Mouse (Mus musculus): ENCODE measurements around the gene Il10rb. TPM values are rescaled to one million over a fixed set of nuclear protein-coding genes. Genes with fewer than 3 reads are reported as not detected.

Gene Il10rb
- polyA plus RNA-seq, 1 experiment from 2014 or later = 33.2 TPM

- ATAC-seq (ENCODE audit: low read depth) = peak; percentile 96
- 2% methylated on average over 42 of the region's 44 CpGs for WGBS
These were observed 58.9 kb downstream of the Il10rb start for GRCm38 (mm10) chr16:91464594-91465504.

GRCm38 (mm10) chr16:91465505-91466240 is 59.7 kb downstream of the Il10rb start:
- H3K4me2 ChIP-seq (ENCODE audit: low read depth, low read length) = peak overlapping the region; percentile 98
- WGBS = 49% methylated on average over 13 of the region's 13 CpGs
- H3K9me3 ChIP-seq (ENCODE audit: control insufficient read depth, low read length) = no peaks in the 10 kb centered on the region
- no peak for ATAC-seq (ENCODE audit: low read depth)
- peak overlapping the region; percentile 75 for H3K9ac ChIP-seq (ENCODE audit: low read depth, low read length)
- peak overlapping the region; percentile 72 for H3K4me3 ChIP-seq (ENCODE audit: low read depth, low read length)
- H3K36me3 ChIP-seq (ENCODE audit: control insufficient read depth, insufficient read depth, low read length) = no peaks in the 10 kb centered on the region
- H3K27me3 ChIP-seq (replicated peaks; ENCODE audit: control insufficient read depth, insufficient read depth, low read length) = no peaks in the 10 kb centered on the region
- peaks cover 7% of the 10 kb centered on the region; the same call in 1 of the 2 replicates for H3K4me1 ChIP-seq (ENCODE audit: control insufficient read depth, insufficient read depth, low read length)
- no peak for DNase-seq (ENCODE audit: low spot score)
- 0 out of 2 replicates have a peak overlapping the region, but pooled peaks have one; percentile 55 for H3K27ac ChIP-seq (replicated peaks; ENCODE audit: low read depth, low read length)

More at GRCm38 (mm10) chr16:91464594-91465504, 58.9 kb downstream of the Il10rb start:
- DNase-seq (ENCODE audit: low spot score) = peak; percentile 93
- Histone ChIP-seq H3K27ac (replicated peaks; ENCODE audit: low read depth, low read length) (peak overlapping the region; percentile 55; the same call in 1 of the 2 replicates), H3K9me3 (ENCODE audit: control insufficient read depth, low read length) (no peaks in the 10 kb centered on the region), H3K4me3 (ENCODE audit: low read depth, low read length) (peak overlapping the region; percentile 72), H3K36me3 (ENCODE audit: control insufficient read depth, insufficient read depth, low read length) (no peaks in the 10 kb centered on the region), H3K4me2 (ENCODE audit: low read depth, low read length) (peak overlapping the region; percentile 98), H3K4me1 (ENCODE audit: control insufficient read depth, insufficient read depth, low read length) (peaks cover 7% of the 10 kb centered on the region; the same call in 1 of the 2 replicates), H3K9ac (ENCODE audit: low read depth, low read length) (peak overlapping the region; percentile 75), H3K27me3 (replicated peaks; ENCODE audit: control insufficient read depth, insufficient read depth, low read length) (no peaks in the 10 kb centered on the region)

GRCm38 (mm10) chr16:91466566-91466965 is 60.6 kb downstream of the Il10rb start:
- peak; percentile 42 for DNase-seq (ENCODE audit: low spot score)
- no peaks in the 10 kb centered on the region for H3K27me3 ChIP-seq (replicated peaks; ENCODE audit: control insufficient read depth, insufficient read depth, low read length)
- ATAC-seq (ENCODE audit: low read depth) = no peak
- H3K4me1 ChIP-seq (ENCODE audit: control insufficient read depth, insufficient read depth, low read length) = peaks cover 7% of the 10 kb centered on the region; the same call in 1 of the 2 replicates
- no peak overlapping the region for H3K9ac ChIP-seq (ENCODE audit: low read depth, low read length)
- no peak overlapping the region for H3K4me3 ChIP-seq (ENCODE audit: low read depth, low read length)
- WGBS = 50% methylated on average over 6 of the region's 6 CpGs
- H3K4me2 ChIP-seq (ENCODE audit: low read depth, low read length) = no peak overlapping the region
- peak overlapping the region; percentile 39; the same call in 1 of the 2 replicates for H3K27ac ChIP-seq (replicated peaks; ENCODE audit: low read depth, low read length)
- H3K36me3 ChIP-seq (ENCODE audit: control insufficient read depth, insufficient read depth, low read length) = no peaks in the 10 kb centered on the region
- no peaks in the 10 kb centered on the region for H3K9me3 ChIP-seq (ENCODE audit: control insufficient read depth, low read length)

GRCm38 (mm10) chr16:91470470-91470869 is 64.5 kb downstream of the Il10rb start:
- WGBS = 73% methylated on average over 3 of the region's 3 CpGs
- Histone ChIP-seq H3K4me2 (ENCODE audit: low read depth, low read length) (no peak overlapping the region), H3K9ac (ENCODE audit: low read depth, low read length) (no peak overlapping the region), H3K36me3 (ENCODE audit: control insufficient read depth, insufficient read depth, low read length) (no peaks in the 10 kb centered on the region), H3K9me3 (ENCODE audit: control insufficient read depth, low read length) (no peaks in the 10 kb centered on the region), H3K4me1 (ENCODE audit: control insufficient read depth, insufficient read depth, low read length) (peaks cover 7% of the 10 kb centered on the region; the same call in 1 of the 2 replicates), H3K4me3 (ENCODE audit: low read depth, low read length) (no peak overlapping the region), H3K27me3 (replicated peaks; ENCODE audit: control insufficient read depth, insufficient read depth, low read length) (no peaks in the 10 kb centered on the region), H3K27ac (replicated peaks; ENCODE audit: low read depth, low read length) (no peak overlapping the region)
- no peak for DNase-seq (ENCODE audit: low spot score)
- no peak for ATAC-seq (ENCODE audit: low read depth)

- Histone ChIP-seq H3K27me3 (replicated peaks; ENCODE audit: control insufficient read depth, insufficient read depth, low read length) (no peaks in the 10 kb centered on the region), H3K36me3 (ENCODE audit: control insufficient read depth, insufficient read depth, low read length) (no peaks in the 10 kb centered on the region), H3K9ac (ENCODE audit: low read depth, low read length) (no peak overlapping the region), H3K27ac (replicated peaks; ENCODE audit: low read depth, low read length) (no peak overlapping the region), H3K4me3 (ENCODE audit: low read depth, low read length) (no peak overlapping the region), H3K9me3 (ENCODE audit: control insufficient read depth, low read length) (no peaks in the 10 kb centered on the region), H3K4me2 (ENCODE audit: low read depth, low read length) (no peak overlapping the region), H3K4me1 (ENCODE audit: control insufficient read depth, insufficient read depth, low read length) (0 out of 2 replicates have a peak, but pooled peaks cover 3% of the 10 kb centered on the region)
- WGBS = 83% methylated on average over 6 of the region's 6 CpGs
- DNase-seq (ENCODE audit: low spot score) = no peak
- ATAC-seq (ENCODE audit: low read depth) = no peak
These were observed 65.5 kb downstream of the Il10rb start for GRCm38 (mm10) chr16:91471481-91471880.

Other genes starting within 250 kb of the Il10rb start
- 1.1 and 1.3 TPM in 2 replicates for gene Olig2, start 180.7 kb upstream of the Il10rb start, polyA plus RNA-seq (2014; fragmentation: Nextera tagmentation; extraction: Ambion mirVana)
- gene Olig1, start 136.4 kb upstream of the Il10rb start, polyA plus RNA-seq (2014; fragmentation: Nextera tagmentation; extraction: Ambion mirVana) = 4.1 and 4.2 TPM in 2 replicates
- 62.7 and 67.7 TPM in 2 replicates for gene Ifnar2, start 33.4 kb upstream of the Il10rb start, polyA plus RNA-seq (2014; fragmentation: Nextera tagmentation; extraction: Ambion mirVana)
- gene Gm21970, start 14.4 kb upstream of the Il10rb start, polyA plus RNA-seq (2014; fragmentation: Nextera tagmentation; extraction: Ambion mirVana) = not detected in 2 replicates
- 47.3 and 53.7 TPM in 2 replicates for gene Ifnar1, start 79.1 kb downstream of the Il10rb start, polyA plus RNA-seq (2014; fragmentation: Nextera tagmentation; extraction: Ambion mirVana)
- gene Ifngr2, start 140.9 kb downstream of the Il10rb start, polyA plus RNA-seq (2014; fragmentation: Nextera tagmentation; extraction: Ambion mirVana) = 51.0 and 55.9 TPM in 2 replicates
- 39.5 and 41.7 TPM in 2 replicates for gene Tmem50b, start 191.6 kb downstream of the Il10rb start, polyA plus RNA-seq (2014; fragmentation: Nextera tagmentation; extraction: Ambion mirVana)
- 2.4 and 4.5 TPM in 2 replicates for gene Dnajc28, start 212.9 kb downstream of the Il10rb start, polyA plus RNA-seq (2014; fragmentation: Nextera tagmentation; extraction: Ambion mirVana)
- gene Gart, start 240.8 kb downstream of the Il10rb start, polyA plus RNA-seq (2014; fragmentation: Nextera tagmentation; extraction: Ambion mirVana) = 84.5 and 96.3 TPM in 2 replicates
- 145 and 157 TPM in 2 replicates for gene Son, start 241.3 kb downstream of the Il10rb start, polyA plus RNA-seq (2014; fragmentation: Nextera tagmentation; extraction: Ambion mirVana)

All from embryonic facial prominence, embryonic 14.5 days (tissue).